Mouse (Mus musculus) embryo, embryonic 9.5 days (tissue): ENCODE data around the gene Acsbg1.
"Not testable (repeated sequence)": the region's sequence is repeated elsewhere in the genome, so short reads cannot be mapped to it uniquely, and the experiment has no call there.

Experiments used
- DNase-seq: peaks from one replicate; pipeline ENCODE4 v3.0.0-alpha.2; 2017; ENCODE audit errors: extremely low spot score

Acsbg1 gene

DNA sequence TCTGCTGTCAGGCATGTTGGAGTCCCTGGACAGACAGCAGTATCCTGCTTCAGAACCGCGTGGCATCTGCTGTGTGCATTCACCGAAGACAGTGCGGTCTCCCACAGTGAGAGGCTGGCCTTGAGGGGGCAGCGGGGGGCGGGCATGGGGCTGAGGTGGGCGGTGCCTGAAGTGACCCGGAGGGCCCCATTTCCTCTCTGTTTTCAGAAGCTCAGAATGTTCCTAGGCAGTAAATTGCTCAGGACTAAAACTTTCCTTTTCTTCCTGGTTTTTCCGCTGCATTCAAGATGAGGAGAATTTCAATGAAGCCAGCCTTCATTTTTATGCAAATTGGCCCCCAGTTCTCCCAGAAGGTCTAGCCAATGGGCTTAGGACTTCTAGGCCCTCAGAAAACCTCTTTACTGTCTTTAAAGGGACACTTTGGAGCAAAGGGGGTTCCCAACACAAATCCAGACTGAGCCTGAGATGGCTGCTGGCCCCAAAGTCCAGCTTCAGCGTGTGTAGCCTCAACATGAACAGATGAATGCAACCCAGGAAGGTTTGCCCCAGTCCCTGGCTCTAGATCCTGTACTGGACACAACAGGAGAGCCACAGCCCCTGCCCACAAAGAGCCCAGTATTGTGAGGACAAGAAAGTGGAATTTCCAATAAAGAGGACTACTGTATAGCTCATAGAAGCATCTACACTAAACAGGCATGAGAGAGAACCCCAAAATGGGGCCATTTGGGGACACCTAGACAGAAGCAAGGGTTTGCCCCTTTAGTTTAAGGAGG, at the start of gene Acsbg1:
Gene Acsbg1, minus strand, starts transcription at position 266 of the 773 bp plus-strand sequence.
- DNase-seq, result peak; percentile 13

DNA sequence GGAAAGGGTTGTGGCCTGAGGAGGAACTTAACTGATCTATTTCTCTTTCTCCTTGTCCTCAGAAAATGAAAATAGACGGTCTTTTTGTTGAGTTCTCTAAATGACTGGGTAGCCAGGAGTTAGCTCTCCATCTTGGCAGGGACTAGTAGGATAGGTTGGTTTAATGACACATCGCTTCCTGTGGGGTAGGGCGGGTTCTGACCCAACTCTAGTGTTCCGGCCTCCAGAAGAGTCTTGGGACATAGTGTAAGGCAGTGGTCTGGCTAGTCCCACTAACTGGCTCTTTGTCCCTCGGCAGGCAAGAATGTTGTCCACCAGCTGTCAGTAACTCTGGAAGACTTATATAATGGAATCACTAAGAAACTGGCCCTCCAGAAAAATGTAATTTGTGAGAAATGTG, 46.4 kb upstream of the Acsbg1 start:
- no peak for DNase-seq

DNA sequence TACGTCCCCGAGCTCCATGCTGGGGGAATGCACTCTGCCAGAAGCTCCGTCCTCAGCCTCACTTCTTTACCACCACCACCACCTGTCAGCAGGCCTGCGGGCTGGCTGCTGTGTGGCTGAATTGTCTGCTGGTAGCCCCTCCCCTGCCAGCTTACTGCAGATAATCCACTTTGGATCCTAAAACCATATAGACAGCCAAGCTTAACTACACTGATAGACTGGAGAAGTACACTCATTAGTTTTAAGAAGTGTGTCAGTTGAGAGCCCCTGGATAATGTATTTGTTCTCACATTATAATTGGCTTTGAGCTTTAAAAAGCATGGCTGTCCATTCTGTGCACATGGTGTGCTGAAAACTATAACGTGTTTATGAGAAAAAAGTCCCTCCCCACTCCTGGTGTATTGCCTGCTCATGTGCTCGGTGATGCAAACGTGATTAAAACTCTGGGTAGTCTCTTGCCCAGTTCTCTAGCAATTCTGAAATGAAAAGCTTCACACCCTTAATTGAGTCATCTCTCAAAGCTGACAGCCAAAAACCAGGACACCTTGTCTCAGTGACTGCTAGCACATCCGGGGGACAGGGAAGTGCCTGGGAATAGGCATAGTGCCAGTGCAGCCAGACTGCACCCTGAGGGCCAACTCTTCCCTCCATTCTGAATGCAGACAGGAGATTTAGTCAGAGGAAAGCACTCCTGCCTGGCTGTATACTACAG, 45.8 kb upstream of the Acsbg1 start:
- no peak for DNase-seq

DNA sequence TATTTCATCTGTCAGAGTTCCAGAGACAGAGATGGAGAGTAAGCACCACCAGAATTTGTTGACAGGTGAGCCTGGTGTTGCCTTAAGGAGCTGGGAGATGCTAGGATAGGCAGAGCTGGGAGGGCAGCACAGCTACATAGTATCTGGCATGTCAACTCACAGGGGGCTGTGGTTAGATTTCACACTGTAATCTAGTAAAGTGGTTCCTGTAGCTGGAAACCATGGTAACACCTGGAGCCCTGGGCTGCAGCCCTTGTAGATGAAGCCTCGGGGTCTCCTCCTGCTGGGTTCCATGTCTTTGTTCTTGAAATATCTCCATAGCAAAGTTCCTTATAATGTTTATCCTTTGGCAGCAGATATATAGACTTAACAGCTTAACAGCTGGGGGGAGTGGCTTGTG, 43.9 kb upstream of the Acsbg1 start:
- no peak for DNase-seq

DNA sequence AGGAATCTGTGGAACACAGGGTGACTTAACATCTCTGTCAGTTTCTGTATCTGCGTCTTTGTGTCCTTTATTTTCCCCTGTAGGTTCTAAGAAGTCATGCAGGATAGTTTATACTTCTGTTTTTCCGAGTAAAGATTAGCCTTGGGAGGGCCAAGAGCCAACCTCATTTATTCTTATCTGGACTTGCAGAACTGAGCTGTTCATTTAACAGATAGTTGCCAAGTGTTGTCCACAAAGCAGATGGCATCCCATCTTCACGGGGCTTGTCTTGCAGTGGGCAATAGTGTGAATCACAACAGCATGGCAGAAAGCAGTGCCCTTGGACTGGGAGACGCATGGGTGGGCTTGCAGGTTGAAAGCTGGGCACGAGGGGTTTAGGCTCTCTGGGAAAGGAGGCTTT, 42.7 kb upstream of the Acsbg1 start:
- DNase-seq, result no peak

DNA sequence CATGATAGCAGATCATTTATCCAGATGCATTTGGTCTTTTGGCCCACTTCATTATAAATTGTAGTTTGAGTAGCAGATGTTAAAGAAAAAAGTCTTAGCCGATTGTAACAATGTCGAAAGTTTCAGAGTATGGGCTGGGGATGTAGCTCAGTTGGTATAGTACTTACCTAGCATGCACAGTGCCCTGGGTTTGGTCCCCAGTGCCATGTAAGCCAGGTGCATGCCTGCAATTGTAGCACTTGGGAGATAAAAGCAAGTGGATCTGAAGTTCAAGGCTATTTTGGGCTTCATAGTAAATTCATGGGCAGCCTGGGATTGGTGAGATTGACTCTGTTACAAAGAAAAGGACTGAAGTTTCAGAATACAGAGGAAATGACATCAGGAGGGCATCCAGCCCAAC, 40.9 kb upstream of the Acsbg1 start:
- DNase-seq, result no peak

DNA sequence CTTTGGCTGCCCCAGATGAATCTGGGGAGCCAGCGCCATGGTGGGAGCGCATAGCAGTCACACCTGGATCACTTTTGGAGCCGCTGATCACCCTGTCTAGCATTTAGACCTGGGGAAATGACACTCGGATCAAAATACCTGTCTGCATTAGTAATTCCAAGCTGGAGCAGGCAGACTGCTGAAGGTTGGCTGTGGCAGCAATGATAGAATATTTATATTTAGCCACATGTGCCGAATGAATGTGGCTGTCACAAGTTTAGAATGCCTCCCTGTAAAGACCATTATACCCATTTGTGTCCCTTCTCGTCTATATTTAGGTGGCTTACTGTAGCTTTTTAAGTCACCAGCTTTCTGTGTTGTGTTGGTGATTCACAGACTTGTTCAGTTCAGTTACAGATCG, 39.1 kb upstream of the Acsbg1 start:
- DNase-seq, result no peak

DNA sequence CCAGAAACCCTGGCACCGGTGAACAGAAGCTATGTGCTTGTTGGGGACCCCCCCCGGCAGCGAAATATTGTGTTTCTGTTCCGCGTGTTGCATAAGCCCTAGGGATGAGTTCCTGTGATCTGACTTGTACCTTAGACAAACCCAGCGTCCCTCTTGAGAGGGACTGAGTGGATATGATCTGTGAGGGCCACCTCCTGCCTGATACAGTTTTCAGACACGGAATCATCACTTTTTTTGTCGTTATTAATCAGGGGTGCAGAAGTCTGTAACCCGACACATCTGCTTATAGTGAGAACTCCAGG, 38.5 kb upstream of the Acsbg1 start:
- DNase-seq, result no peak

DNA sequence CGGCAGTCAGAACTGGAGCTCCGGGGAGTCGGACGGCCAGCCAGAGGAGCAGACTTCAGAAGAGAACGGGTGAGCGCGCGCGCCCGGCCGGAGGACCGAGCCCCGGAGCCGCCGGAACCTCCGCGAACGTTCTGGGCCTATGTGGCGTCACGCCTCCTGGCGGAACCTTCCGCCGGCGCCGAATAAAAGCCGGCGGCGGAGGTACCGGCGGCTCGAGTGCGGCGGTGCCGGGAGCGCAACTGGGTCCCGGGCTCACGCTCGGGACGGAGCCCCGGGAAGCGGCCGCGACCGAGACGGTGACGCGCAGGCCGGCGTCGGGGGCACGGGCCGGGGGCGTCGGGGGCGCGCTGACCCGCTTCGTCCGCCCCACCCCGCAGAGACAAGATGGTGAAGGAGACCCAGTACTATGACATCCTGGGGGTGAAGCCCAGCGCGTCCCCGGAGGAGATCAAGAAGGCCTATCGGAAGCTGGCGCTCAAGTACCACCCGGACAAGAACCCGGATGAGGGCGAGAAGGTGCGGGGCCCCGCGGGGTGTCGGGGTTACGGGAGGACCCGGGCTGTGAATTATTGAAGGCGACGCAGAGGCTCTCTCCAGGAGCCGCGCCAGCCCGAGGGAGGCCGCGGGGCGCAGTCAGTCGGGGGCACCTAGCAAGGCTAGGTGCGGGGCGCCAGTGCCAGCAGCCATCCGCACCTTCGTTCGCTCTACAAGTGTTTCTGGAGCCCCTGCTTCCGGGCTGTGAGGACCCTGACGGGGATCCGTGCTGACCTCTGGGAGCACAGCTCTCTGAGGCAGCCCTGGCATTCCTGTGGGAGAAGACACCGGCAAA, 37.9 kb upstream of the Acsbg1 start:
- peak; percentile 60 for DNase-seq

DNA sequence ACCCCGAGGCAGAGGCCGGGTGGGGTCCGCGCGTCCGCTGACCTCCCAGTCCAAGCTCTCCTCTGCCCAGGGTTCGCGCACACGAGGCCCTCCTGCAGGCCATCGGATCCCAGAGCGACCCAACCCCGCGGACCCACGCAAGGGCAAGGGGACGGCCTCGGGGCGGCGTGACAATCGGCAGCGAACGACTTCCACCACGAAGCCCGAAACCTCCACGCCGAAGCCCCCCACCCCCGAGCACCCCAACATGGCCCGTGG, 37.3 kb upstream of the Acsbg1 start:
- DNase-seq, result no peak

DNA sequence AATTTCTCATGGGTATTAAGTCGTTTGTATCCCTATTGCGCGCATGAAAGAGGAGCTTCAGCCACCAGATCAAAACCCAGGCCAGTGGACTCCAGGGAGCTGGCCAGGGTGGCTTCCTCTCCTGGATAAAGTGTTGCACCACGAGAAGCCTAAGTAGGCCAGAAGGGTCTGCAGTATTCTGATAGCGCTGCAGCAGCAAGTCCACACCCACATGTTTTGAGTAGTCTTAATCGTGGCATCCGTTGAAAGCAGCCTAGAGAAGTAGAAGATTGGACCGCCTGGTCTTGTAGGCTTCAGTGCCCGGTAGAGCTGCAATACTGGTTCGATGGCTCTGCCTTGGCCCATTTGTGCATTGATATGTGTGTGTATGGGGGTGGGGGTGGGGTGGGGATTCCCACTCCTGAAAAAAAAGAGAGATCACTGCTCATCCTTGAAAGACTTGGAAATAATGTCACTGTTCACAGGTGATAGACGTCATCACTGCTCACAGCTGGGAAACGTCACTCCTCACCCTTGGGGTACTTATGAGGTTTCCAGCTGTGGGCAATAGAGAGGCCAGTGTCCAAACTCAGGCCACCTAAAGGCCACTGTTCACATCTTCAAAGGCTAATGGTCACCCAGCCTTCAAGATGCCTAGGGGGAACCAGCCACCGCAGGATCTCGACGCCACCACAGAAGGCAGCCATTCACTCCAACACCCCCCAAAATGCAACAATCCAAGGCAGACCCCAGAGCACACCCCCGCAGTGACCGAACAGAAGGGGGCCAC, 36.8 kb upstream of the Acsbg1 start, which contains the start of gene Dnaja4:
Gene Dnaja4, plus strand, starts transcription at position 556 of the 769 bp plus-strand sequence.
- DNase-seq, result no peak

DNA sequence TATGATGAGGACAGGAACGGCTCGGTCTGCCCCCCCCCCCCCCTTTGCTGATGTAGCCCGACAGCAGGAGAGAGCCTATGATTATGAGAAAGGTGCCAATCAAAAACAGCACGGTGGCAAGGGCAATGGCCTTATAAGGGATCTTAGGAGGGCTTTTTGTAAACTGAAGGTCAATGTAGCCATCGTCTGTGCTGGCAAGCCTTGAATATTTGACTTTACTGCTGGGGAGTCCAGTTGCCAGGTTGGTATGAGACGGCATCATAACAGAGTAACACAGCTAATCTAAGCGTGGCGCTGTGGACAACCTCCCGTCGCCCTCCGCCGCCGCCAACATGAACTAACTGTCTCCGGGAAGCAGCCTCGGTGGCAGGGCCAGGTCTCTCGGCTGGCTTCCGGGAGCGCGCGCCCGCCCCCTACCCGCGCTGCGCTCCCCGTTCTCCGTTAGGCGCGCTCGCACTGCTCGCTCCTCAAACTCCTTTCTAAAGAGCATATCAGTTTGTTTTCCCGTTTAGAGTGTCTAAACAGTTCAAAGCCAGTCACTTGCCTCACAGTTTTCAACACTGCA, 29.7 kb upstream of the Acsbg1 start:
- DNase-seq, result peak; percentile 27

DNA sequence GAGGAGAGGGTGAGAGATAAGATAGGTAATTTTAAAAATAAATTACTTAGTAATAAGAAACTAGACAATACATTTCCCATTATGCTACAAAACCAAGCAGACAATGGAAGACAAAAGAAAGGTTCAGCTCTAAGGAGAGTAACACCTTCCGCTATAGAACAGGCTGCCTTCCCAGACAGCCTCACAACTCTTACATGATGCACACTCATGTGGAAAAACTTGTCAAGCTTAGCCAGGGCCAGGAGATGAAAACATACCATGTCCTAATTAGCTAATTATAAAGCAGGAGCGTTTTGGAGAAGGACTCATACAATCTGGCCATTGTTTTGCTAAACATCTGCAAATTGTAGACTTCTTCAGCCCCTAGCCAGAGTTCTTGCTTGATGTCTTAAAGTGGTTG, 29.0 kb upstream of the Acsbg1 start:
- not testable (repeated sequence) for DNase-seq

DNA sequence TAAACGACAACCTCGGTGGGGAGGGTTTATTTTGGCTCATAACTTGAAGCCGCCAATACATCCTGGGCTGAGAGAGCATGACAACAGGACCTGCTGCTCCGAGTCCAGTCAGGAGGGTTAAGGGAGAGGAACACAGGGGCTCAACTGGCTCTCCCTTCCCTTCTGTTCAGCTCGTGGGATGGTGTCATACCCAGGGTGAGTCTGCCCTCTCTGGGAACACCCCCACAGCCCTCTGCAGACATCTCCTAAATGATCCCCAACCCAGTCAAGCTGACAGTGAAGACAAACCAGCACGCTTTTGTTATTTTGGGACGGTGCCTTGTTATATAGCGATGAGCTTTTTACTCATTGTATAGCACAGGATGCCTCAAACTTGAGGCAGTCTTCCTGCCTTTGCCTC, 27.8 kb upstream of the Acsbg1 start:
- DNase-seq, result no peak

DNA sequence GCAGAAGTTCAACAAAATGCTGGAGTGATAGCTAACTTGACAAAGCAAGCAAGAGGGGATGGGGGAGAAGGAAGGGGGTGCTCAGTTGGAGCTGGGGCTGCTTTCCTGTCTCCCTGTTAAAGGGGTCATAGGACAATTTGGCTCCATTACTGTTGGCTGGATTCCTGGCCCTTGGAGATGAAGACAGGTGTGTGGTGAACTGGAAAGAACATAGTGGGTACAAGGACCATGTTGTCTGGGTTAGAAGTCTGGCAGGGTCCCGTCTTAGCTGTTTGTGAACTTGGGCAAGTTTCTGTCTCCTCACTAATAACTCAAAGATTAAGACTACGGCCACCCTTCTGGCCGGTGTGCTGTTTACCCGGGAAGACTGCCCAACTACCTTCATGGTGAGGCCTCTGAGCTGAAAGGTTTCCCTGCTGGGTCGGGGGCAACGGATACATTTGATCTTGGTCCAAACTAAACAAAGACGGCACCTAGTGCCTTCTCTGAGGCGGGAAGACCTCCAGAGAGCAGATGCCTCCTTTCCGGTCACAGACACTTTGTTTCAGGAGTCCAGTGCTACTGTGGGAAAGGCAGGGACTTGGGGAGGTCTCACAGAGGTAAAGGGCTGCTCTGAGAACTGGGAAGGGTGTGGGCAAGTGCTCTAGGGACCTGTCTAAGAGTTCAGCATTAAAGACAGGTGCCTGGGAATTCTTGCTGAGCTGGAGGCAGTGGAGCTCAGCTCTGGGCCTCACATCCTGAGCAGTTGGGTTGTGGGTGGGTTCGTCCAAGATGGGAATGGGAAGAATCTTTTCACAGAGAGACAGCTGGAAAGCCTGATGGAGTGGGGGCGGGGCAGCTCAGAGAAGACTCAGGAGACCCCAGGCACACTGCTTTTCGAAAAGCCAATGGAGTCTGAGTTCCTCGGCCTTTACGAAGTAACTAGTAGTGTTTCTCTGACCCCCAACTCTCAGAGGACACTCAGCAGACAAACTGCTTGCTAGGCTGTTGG, 25.9 kb upstream of the Acsbg1 start:
- DNase-seq, result no peak

DNA sequence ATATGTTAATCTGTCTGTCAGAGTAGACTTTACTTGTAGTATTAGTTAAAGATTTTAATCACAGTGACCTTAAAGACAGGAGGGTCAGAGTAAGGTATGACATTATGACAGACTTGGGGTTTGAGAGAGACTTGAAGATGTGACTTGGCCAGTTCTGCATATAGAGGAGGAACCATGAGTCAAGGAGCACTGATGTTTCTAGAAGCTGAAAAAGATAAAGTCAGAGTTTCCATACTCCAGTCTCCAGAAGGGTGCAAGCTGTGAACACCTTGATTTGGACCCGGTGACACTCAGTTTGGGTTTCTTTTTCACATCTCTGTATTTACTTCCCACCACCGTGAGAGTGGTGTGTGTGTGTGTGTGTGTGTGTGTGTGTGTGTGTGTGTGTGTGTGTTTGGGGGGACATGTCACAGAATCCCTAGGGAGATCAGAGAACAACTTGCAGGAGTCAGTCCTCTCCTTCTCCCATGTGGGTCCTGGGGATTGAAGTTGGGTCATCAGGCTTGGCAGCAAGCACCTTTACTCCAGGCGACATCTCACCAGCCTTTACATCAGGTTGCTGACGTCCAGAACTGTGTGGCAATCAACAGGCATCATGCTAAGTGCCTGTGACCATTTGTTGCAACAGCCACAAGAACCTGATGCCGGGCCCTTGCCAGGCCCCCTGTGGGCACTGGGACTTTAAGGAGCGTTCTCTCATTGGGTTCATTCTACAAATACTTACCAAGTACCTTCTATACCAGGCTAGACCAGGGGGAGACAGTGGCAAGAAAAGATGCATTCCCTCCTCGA, 22.3 kb upstream of the Acsbg1 start:
- DNase-seq, result no peak

DNA sequence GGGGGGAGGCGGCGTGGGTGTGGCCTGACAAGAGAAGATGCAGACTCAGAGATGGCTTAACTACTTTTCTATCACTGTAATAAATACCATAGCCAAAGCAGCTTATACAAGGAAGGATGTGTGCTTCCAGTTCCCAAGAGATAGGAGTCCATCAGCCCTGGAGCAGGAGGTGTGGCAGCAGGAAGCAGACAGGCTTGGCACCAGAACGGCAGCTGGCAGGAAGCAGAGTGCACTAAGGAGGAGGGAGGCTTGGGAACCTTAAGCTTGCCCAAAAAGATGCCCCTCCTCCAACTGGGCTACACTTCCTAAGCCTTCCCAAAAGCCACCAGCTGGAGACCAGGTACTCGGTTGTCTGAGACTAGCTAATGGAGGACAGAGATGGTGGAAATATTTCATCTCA, 21.2 kb upstream of the Acsbg1 start:
- DNase-seq, result no peak

DNA sequence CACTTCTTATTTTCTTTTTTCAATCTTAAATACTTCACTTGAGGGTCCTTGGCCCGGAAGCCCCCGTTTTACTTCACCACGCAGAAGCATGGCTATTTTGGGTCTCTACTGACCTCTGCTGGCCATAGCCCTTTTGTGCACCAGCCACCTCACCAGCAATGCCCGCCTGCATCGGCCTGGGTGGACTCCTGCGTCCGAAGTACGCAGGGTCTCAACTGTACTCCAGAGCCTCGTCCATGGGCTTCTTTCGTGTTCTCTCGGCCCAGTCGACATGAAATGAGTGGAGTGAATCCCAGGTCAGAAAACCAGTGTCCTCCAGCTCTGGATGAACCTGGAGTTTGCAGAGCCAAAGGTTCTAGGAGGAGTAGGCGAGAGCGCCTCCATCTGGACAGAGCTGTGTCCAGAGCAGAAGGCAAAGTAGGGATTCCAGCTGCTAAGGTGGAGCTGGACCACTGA, 14.9 kb upstream of the Acsbg1 start:
- DNase-seq, result peak; percentile 89

DNA sequence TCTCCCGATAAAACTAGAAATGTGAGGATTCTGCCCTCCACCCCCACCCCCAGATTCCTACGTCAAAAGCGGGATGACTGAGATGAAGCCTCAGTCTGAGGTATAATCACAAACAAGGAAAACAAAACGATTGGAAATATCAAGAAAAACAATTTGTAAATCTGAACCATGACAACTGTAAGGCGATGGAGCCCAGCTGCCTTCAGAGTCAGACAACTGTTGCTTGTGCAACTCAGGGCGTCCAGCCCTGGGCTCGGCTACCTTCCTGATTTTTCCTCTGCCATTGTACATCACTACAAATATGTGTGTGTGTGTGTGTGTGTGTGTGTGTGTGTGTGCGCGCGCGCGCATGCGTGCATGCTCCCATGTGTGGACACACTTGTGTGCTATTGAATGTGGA, 12.2 kb upstream of the Acsbg1 start:
- no peak for DNase-seq

DNA sequence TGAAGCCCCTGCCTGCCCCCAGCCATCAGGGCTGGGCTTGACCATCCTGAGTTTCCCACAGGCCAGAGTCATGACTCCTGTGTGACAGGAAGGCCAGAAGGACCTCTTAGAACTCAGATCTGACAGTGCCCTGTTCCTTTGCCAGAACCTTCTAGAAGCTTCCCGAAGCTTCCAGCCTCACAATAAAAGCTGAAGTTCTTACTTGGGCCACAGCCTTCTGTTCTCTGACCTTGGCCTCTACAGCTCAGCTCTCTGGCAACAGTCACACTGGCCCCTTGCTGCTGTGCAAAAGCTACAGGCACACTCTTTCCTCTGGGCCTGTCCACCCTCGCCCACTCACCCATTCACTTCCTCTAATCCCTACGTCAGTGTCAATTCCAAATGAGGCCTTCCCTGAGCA, 10.3 kb upstream of the Acsbg1 start:
- DNase-seq, result no peak
